Mouse (Mus musculus) megakaryocyte, adult 5-6 weeks (primary cell): ENCODE results near the gene Gm10153. TPM values are rescaled to one million over a fixed set of nuclear protein-coding genes. Genes with fewer than 3 reads are reported as not detected.
"Not testable (repeated sequence)": the region's sequence is repeated elsewhere in the genome, so short reads cannot be mapped to it uniquely, and the experiment has no call there.

Experiments
- ATAC-seq: 2 replicates; pipeline ENCODE4 v1.8.0; 2016; ENCODE audit warnings: mild to moderate bottlenecking, inconsistent platforms; ENCODE audit not compliant: poor library complexity, severe bottlenecking
- total RNA-seq, 2 experiments: library from RNA; stranded (forward) in 1 of 2; stranded (reverse) in 1 of 2; fragments of 153-499, 151-499 nt in 1 of 2; fragments of 221-1000, 200-1000 nt in 1 of 2; gene quantifications; 2 replicates each; pipeline versions ENCODE4 v1.2.3 to v1.2.4; 2015 to 2017

The Gm10153 gene
- total RNA-seq, 2 experiments from 2014 or later = not detected

GRCm38 (mm10) chr7:142144507-142144906, 45.7 kb downstream of the Gm10153 start, which contains the start of gene Gm45337:
TSS of gene Gm45337 (minus strand) at chr7:142144607.
- no peak for ATAC-seq

GRCm38 (mm10) chr7:142143506-142144010, 46.6 kb downstream of the Gm10153 start:
- ATAC-seq = not testable (repeated sequence)

- ATAC-seq = no peak
Observed at GRCm38 (mm10) chr7:142140696-142141095, 49.5 kb downstream of the Gm10153 start.

Other genes with a start within 250 kb of the Gm10153 start
- not detected in 2 replicates for gene Brsk2, start 240.6 kb downstream of the Gm10153 start, total RNA-seq (2015)
- not detected in 2 replicates for gene Brsk2, start 240.6 kb downstream of the Gm10153 start, total RNA-seq (2017)
- 25.5 and 34.4 TPM in 2 replicates for gene Mob2, start 129.3 kb downstream of the Gm10153 start, total RNA-seq (2015)
- gene Mob2, start 129.3 kb downstream of the Gm10153 start, total RNA-seq (2017) = 29.7 and 31.7 TPM in 2 replicates
- gene Dusp8, start 94.5 kb downstream of the Gm10153 start, total RNA-seq (2015) = not detected in 2 replicates
- gene Dusp8, start 94.5 kb downstream of the Gm10153 start, total RNA-seq (2017) = not detected in 2 replicates
- gene Gm45618, start 69.7 kb downstream of the Gm10153 start, total RNA-seq (2015) = not detected in 2 replicates
- not detected in 2 replicates for gene Gm45618, start 69.7 kb downstream of the Gm10153 start, total RNA-seq (2017)
- not detected in 2 replicates for gene Gm39115, start 54.4 kb downstream of the Gm10153 start, total RNA-seq (2015)
- gene Gm39115, start 54.4 kb downstream of the Gm10153 start, total RNA-seq (2017) = not detected in 2 replicates
- gene Gm45337, start 45.8 kb downstream of the Gm10153 start, total RNA-seq (2015) = not detected in 2 replicates
- not detected in 2 replicates for gene Gm45337, start 45.8 kb downstream of the Gm10153 start, total RNA-seq (2017)
- gene Gm29735, start 33.3 kb downstream of the Gm10153 start, total RNA-seq (2015) = not detected in 2 replicates
- gene Gm29735, start 33.3 kb downstream of the Gm10153 start, total RNA-seq (2017) = not detected in 2 replicates
- not detected in 2 replicates for gene Gm4553, start 24.6 kb downstream of the Gm10153 start, total RNA-seq (2015)
- gene Gm4553, start 24.6 kb downstream of the Gm10153 start, total RNA-seq (2017) = not detected in 2 replicates
- not detected in 2 replicates for gene Krtap5-2, start 14.4 kb downstream of the Gm10153 start, total RNA-seq (2015)
- gene Krtap5-2, start 14.4 kb downstream of the Gm10153 start, total RNA-seq (2017) = not detected in 2 replicates
- gene Krtap5-3, start 11.0 kb upstream of the Gm10153 start, total RNA-seq (2015) = not detected in 2 replicates
- not detected in 2 replicates for gene Krtap5-3, start 11.0 kb upstream of the Gm10153 start, total RNA-seq (2017)
- not detected in 2 replicates for gene Gm7579, start 21.5 kb upstream of the Gm10153 start, total RNA-seq (2015)
- not detected in 2 replicates for gene Gm7579, start 21.5 kb upstream of the Gm10153 start, total RNA-seq (2017)
- gene Krtap5-5, start 39.6 kb upstream of the Gm10153 start, total RNA-seq (2015) = not detected in 2 replicates
- gene Krtap5-5, start 39.6 kb upstream of the Gm10153 start, total RNA-seq (2017) = not detected in 2 replicates
- not detected in 2 replicates for gene Gm40460, start 50.7 kb upstream of the Gm10153 start, total RNA-seq (2015)
- gene Gm40460, start 50.7 kb upstream of the Gm10153 start, total RNA-seq (2017) = not detected in 2 replicates
- not detected in 2 replicates for gene Gm2431, start 68.0 kb upstream of the Gm10153 start, total RNA-seq (2015)
- gene Gm2431, start 68.0 kb upstream of the Gm10153 start, total RNA-seq (2017) = not detected in 2 replicates
- not detected in 2 replicates for gene Gm4559, start 84.0 kb upstream of the Gm10153 start, total RNA-seq (2015)
- gene Gm4559, start 84.0 kb upstream of the Gm10153 start, total RNA-seq (2017) = not detected in 2 replicates
- gene Krtap5-1, start 106.7 kb upstream of the Gm10153 start, total RNA-seq (2015) = not detected in 2 replicates
- not detected in 2 replicates for gene Krtap5-1, start 106.7 kb upstream of the Gm10153 start, total RNA-seq (2017)
- not detected in 2 replicates for gene Krtap5-4, start 113.2 kb upstream of the Gm10153 start, total RNA-seq (2015)
- not detected in 2 replicates for gene Krtap5-4, start 113.2 kb upstream of the Gm10153 start, total RNA-seq (2017)
- gene Ifitm10, start 183.4 kb upstream of the Gm10153 start, total RNA-seq (2015) = 2.1 and 3.6 TPM in 2 replicates
- gene Ifitm10, start 183.4 kb upstream of the Gm10153 start, total RNA-seq (2017) = 0.48 and 1.4 TPM in 2 replicates
- not detected in 2 replicates for gene Gm49369, start 192.3 kb upstream of the Gm10153 start, total RNA-seq (2015)
- gene Gm49369, start 192.3 kb upstream of the Gm10153 start, total RNA-seq (2017) = 24.9 and 36.8 TPM in 2 replicates
- gene Ctsd, start 197.6 kb upstream of the Gm10153 start, total RNA-seq (2015) = 193 and 197 TPM in 2 replicates
- 218 and 236 TPM in 2 replicates for gene Ctsd, start 197.6 kb upstream of the Gm10153 start, total RNA-seq (2017)
- 0.39 TPM in 1 of 2 replicates, not detected in the other for gene Syt8, start 244.5 kb upstream of the Gm10153 start, total RNA-seq (2015)
- not detected in 2 replicates for gene Syt8, start 244.5 kb upstream of the Gm10153 start, total RNA-seq (2017)